Mouse (Mus musculus): ENCODE data around the gene Eri2. TPM values are rescaled to one million over a fixed set of nuclear protein-coding genes. Genes with fewer than 3 reads are reported as not detected.

The Eri2 gene
- 6.9 TPM in 2 replicates for polyA plus RNA-seq (2012; rRNA removed)

GRCm38 (mm10) chr7:119793586-119794250, at the start of gene Eri2, which contains the start of gene Rexo5:
Gene Eri2 (minus strand): TSS chr7:119794058.
Gene Rexo5 (plus strand): TSS chr7:119794006.
- no peaks in the 10 kb centered on the region for H3K4me1 ChIP-seq (ENCODE audit: control insufficient read depth, insufficient read depth, low read length)
- H3K4me3 ChIP-seq (ENCODE audit: insufficient read depth, low read length) = peak within 1 kb of the TSS; percentile 96
- TF ChIP-seq POLR2A (IDR thresholded peaks at IDR 0.05; ENCODE audit: extremely low read depth, insufficient read depth, low read length) = peak; percentile 21; the same call in 1 of the 2 replicates
- no peak for TF ChIP-seq CTCF (IDR thresholded peaks at IDR 0.05; ENCODE audit: extremely low read depth, insufficient read depth, low read length)
- no peak within 1 kb of the TSS for H3K27ac ChIP-seq (ENCODE audit: insufficient read depth, low read length)

- Histone ChIP-seq H3K4me3 (ENCODE audit: insufficient read depth, low read length) (no peak overlapping the region), H3K4me1 (ENCODE audit: control insufficient read depth, insufficient read depth, low read length) (no peaks in the 10 kb centered on the region), H3K27ac (ENCODE audit: insufficient read depth, low read length) (no peak overlapping the region)
- no peak for TF ChIP-seq CTCF (IDR thresholded peaks at IDR 0.05; ENCODE audit: extremely low read depth, insufficient read depth, low read length)
- no peak for TF ChIP-seq POLR2A (IDR thresholded peaks at IDR 0.05; ENCODE audit: extremely low read depth, insufficient read depth, low read length)
Measured at GRCm38 (mm10) chr7:119841820-119842449, 48.1 kb upstream of the Eri2 start.

- Histone ChIP-seq H3K4me3 (ENCODE audit: insufficient read depth, low read length) (no peak overlapping the region), H3K27ac (ENCODE audit: insufficient read depth, low read length) (no peak overlapping the region), H3K4me1 (ENCODE audit: control insufficient read depth, insufficient read depth, low read length) (no peaks in the 10 kb centered on the region)
- TF ChIP-seq POLR2A (IDR thresholded peaks at IDR 0.05; ENCODE audit: extremely low read depth, insufficient read depth, low read length) = no peak
- no peak for TF ChIP-seq CTCF (IDR thresholded peaks at IDR 0.05; ENCODE audit: extremely low read depth, insufficient read depth, low read length)
Measured at GRCm38 (mm10) chr7:119835996-119836777, 42.3 kb upstream of the Eri2 start.

GRCm38 (mm10) chr7:119835371-119835770, 41.5 kb upstream of the Eri2 start:
- H3K27ac ChIP-seq (ENCODE audit: insufficient read depth, low read length) = no peak overlapping the region
- no peaks in the 10 kb centered on the region for H3K4me1 ChIP-seq (ENCODE audit: control insufficient read depth, insufficient read depth, low read length)
- TF ChIP-seq CTCF (IDR thresholded peaks at IDR 0.05; ENCODE audit: extremely low read depth, insufficient read depth, low read length) = no peak
- H3K4me3 ChIP-seq (ENCODE audit: insufficient read depth, low read length) = no peak overlapping the region

GRCm38 (mm10) chr7:119808723-119809122, 14.9 kb upstream of the Eri2 start:
- no peak for TF ChIP-seq POLR2A (IDR thresholded peaks at IDR 0.05; ENCODE audit: extremely low read depth, insufficient read depth, low read length)
- TF ChIP-seq CTCF (IDR thresholded peaks at IDR 0.05; ENCODE audit: extremely low read depth, insufficient read depth, low read length) = no peak
- no peaks in the 10 kb centered on the region for H3K4me1 ChIP-seq (ENCODE audit: control insufficient read depth, insufficient read depth, low read length)
- no peak overlapping the region for H3K27ac ChIP-seq (ENCODE audit: insufficient read depth, low read length)
- H3K4me3 ChIP-seq (ENCODE audit: insufficient read depth, low read length) = no peak overlapping the region

GRCm38 (mm10) chr7:119807396-119807795, 13.5 kb upstream of the Eri2 start:
- no peak overlapping the region for H3K4me3 ChIP-seq (ENCODE audit: insufficient read depth, low read length)
- TF ChIP-seq CTCF (IDR thresholded peaks at IDR 0.05; ENCODE audit: extremely low read depth, insufficient read depth, low read length) (no peak), POLR2A (IDR thresholded peaks at IDR 0.05; ENCODE audit: extremely low read depth, insufficient read depth, low read length) (no peak)
- no peaks in the 10 kb centered on the region for H3K4me1 ChIP-seq (ENCODE audit: control insufficient read depth, insufficient read depth, low read length)
- H3K27ac ChIP-seq (ENCODE audit: insufficient read depth, low read length) = no peak overlapping the region

- no peak for TF ChIP-seq CTCF (IDR thresholded peaks at IDR 0.05; ENCODE audit: extremely low read depth, insufficient read depth, low read length)
- TF ChIP-seq POLR2A (IDR thresholded peaks at IDR 0.05; ENCODE audit: extremely low read depth, insufficient read depth, low read length) = no peak
- H3K4me1 ChIP-seq (ENCODE audit: control insufficient read depth, insufficient read depth, low read length) = no peaks in the 10 kb centered on the region
- no peak overlapping the region for H3K27ac ChIP-seq (ENCODE audit: insufficient read depth, low read length)
- H3K4me3 ChIP-seq (ENCODE audit: insufficient read depth, low read length) = no peak overlapping the region
Measured at GRCm38 (mm10) chr7:119800991-119801390, 7.1 kb upstream of the Eri2 start.

- Histone ChIP-seq H3K4me1 (ENCODE audit: control insufficient read depth, insufficient read depth, low read length) (no peaks in the 10 kb centered on the region), H3K27ac (ENCODE audit: insufficient read depth, low read length) (no peak overlapping the region), H3K4me3 (ENCODE audit: insufficient read depth, low read length) (no peak overlapping the region)
- TF ChIP-seq CTCF (IDR thresholded peaks at IDR 0.05; ENCODE audit: extremely low read depth, insufficient read depth, low read length) (no peak), POLR2A (IDR thresholded peaks at IDR 0.05; ENCODE audit: extremely low read depth, insufficient read depth, low read length) (no peak)
Measured at GRCm38 (mm10) chr7:119800488-119800887, 6.6 kb upstream of the Eri2 start.

GRCm38 (mm10) chr7:119795311-119795710, 1.5 kb upstream of the Eri2 start:
- no peaks in the 10 kb centered on the region for H3K4me1 ChIP-seq (ENCODE audit: control insufficient read depth, insufficient read depth, low read length)
- H3K27ac ChIP-seq (ENCODE audit: insufficient read depth, low read length) = no peak overlapping the region
- TF ChIP-seq POLR2A (IDR thresholded peaks at IDR 0.05; ENCODE audit: extremely low read depth, insufficient read depth, low read length) = no peak
- no peak for TF ChIP-seq CTCF (IDR thresholded peaks at IDR 0.05; ENCODE audit: extremely low read depth, insufficient read depth, low read length)

More at GRCm38 (mm10) chr7:119795311-119795710, 1.5 kb upstream of the Eri2 start:
- H3K4me3 ChIP-seq (ENCODE audit: insufficient read depth, low read length) = no peak overlapping the region

Measured in cortical plate, adult 2 months (tissue).